Mouse (Mus musculus) brain, embryonic 18.5 days (tissue): ENCODE data around the gene Akain1.

Experiments used
- DNase-seq: peaks from one replicate; pipeline ENCODE4 v3.0.0-alpha.2; 2012; ENCODE audit warnings: low read depth, low spot score

Akain1 gene

GRCm38 (mm10) chr17:69479261-69479660 is 40.1 kb downstream of the Akain1 start:
- DNase-seq, result no peak

- DNase-seq, result no peak
Observed at GRCm38 (mm10) chr17:69487116-69487515, 48.0 kb downstream of the Akain1 start.

- DNase-seq, result no peak
Observed at GRCm38 (mm10) chr17:69487884-69488283, 48.8 kb downstream of the Akain1 start.

GRCm38 (mm10) chr17:69488826-69489225 is 49.7 kb downstream of the Akain1 start:
- DNase-seq, result no peak

GRCm38 (mm10) chr17:69492368-69492767 is 53.2 kb downstream of the Akain1 start:
- no peak for DNase-seq

GRCm38 (mm10) chr17:69495531-69495930 is 56.4 kb downstream of the Akain1 start:
- DNase-seq, result no peak

GRCm38 (mm10) chr17:69496125-69496524 is 57.0 kb downstream of the Akain1 start:
- no peak for DNase-seq

GRCm38 (mm10) chr17:69497315-69497714 is 58.2 kb downstream of the Akain1 start:
- DNase-seq, result no peak

- no peak for DNase-seq
Observed at GRCm38 (mm10) chr17:69498913-69499312, 59.8 kb downstream of the Akain1 start.

GRCm38 (mm10) chr17:69499441-69499840 is 60.3 kb downstream of the Akain1 start:
- no peak for DNase-seq

- peak; percentile 10 for DNase-seq
Observed at GRCm38 (mm10) chr17:69506070-69506469, 66.9 kb downstream of the Akain1 start.

GRCm38 (mm10) chr17:69516344-69516907 is 77.3 kb downstream of the Akain1 start:
- no peak for DNase-seq

GRCm38 (mm10) chr17:69531472-69531871 is 92.3 kb downstream of the Akain1 start:
- peak; percentile 4 for DNase-seq
